Mouse (Mus musculus): Measurements from ENCODE around the gene Grk1.

GRCm38 (mm10) chr8:13404666-13405131 is at the start of gene Grk1:
- no peak for TF ChIP-seq CTCF (IDR thresholded peaks at IDR 0.05; ENCODE audit: low read depth)
- TF ChIP-seq EP300 (IDR thresholded peaks at IDR 0.05; ENCODE audit: low read depth), result no peak
